Mouse (Mus musculus) adrenal gland, adult 2 months (tissue): Measurements from ENCODE around the gene Plxnb3. TPM values are rescaled to one million over a fixed set of nuclear protein-coding genes. Genes with fewer than 3 reads are reported as not detected.
"Not testable (repeated sequence)": the region's sequence is repeated elsewhere in the genome, so short reads cannot be mapped to it uniquely, and the experiment has no call there.

Source experiments
- DNase-seq: peaks from one replicate; pipeline ENCODE4 v3.0.0; 2021
- long read RNA-seq: library from polyadenylated mRNA; stranded (forward); transcript quantifications from one replicate; pipeline ENCODE4 v2.0.0, GENCODE M21; 2021
- polyA plus RNA-seq: library from polyadenylated mRNA; depleted of rRNA; stranded (reverse); fragments of >200 nt; gene quantifications from 2 replicates; pipeline ENCODE4 v1.2.3, GENCODE M21; 2012; rRNA removed
- total RNA-seq, 2 experiments: library from RNA; stranded (reverse); gene quantifications; 2 replicates each; pipeline ENCODE4 v1.2.3; 2021

Gene Plxnb3
- total RNA-seq (under 1 TPM; 0.41 to 0.49 TPM), polyA plus RNA-seq (1.2 and 1.5 TPM in 2 replicates)
- long read RNA-seq, partial matches to known transcripts = 0 of 1 reads
- long read RNA-seq, other reads (novel, unspliced or antisense) = 1 of 1 reads

- no peak for DNase-seq
Observed at GRCm38 (mm10) chrX:73756334-73757140, at the start of gene Plxnb3. TSS of gene Plxnb3 (plus strand) at chrX:73757090.

GRCm38 (mm10) chrX:73715476-73716108, 41.3 kb upstream of the Plxnb3 start:
- DNase-seq = peak; percentile 60

- peak; percentile 94 for DNase-seq
Observed at GRCm38 (mm10) chrX:73716109-73716661, 40.7 kb upstream of the Plxnb3 start, which contains the start of the genes Bcap31 and Abcd1. TSS of gene Bcap31 (minus strand) at chrX:73716175. TSS of gene Abcd1 (plus strand) at chrX:73716597.

GRCm38 (mm10) chrX:73716709-73717545, 40.0 kb upstream of the Plxnb3 start:
- peak; percentile 32 for DNase-seq

- DNase-seq = peak; percentile 18
Observed at GRCm38 (mm10) chrX:73717667-73718066, 39.2 kb upstream of the Plxnb3 start.

- DNase-seq = peak; percentile 82
Observed at GRCm38 (mm10) chrX:73718271-73718670, 38.6 kb upstream of the Plxnb3 start.

- peak; percentile 84 for DNase-seq
Observed at GRCm38 (mm10) chrX:73718686-73719362, 38.1 kb upstream of the Plxnb3 start.

- no peak for DNase-seq
Observed at GRCm38 (mm10) chrX:73730908-73731307, 26.0 kb upstream of the Plxnb3 start.

GRCm38 (mm10) chrX:73738155-73738554, 18.7 kb upstream of the Plxnb3 start:
- no peak for DNase-seq

- no peak for DNase-seq
Observed at GRCm38 (mm10) chrX:73739151-73739550, 17.7 kb upstream of the Plxnb3 start.

- not testable (repeated sequence) for DNase-seq
Observed at GRCm38 (mm10) chrX:73739841-73740240, 17.0 kb upstream of the Plxnb3 start.

GRCm38 (mm10) chrX:73744774-73745481, 12.0 kb upstream of the Plxnb3 start:
- DNase-seq = no peak

GRCm38 (mm10) chrX:73748977-73749376, 7.9 kb upstream of the Plxnb3 start:
- no peak for DNase-seq

- peak; percentile 39 for DNase-seq
Observed at GRCm38 (mm10) chrX:73758611-73759290, 1.9 kb downstream of the Plxnb3 start.

- DNase-seq = peak; percentile 76
Observed at GRCm38 (mm10) chrX:73765311-73765710, 8.4 kb downstream of the Plxnb3 start.

- no peak for DNase-seq
Observed at GRCm38 (mm10) chrX:73767267-73767666, 10.4 kb downstream of the Plxnb3 start.

GRCm38 (mm10) chrX:73774168-73774760, 17.4 kb downstream of the Plxnb3 start, which contains the start of gene Srpk3:
TSS of gene Srpk3 (plus strand) at chrX:73774405.
- DNase-seq = no peak

- DNase-seq = no peak
Observed at GRCm38 (mm10) chrX:73774802-73775483, 18.1 kb downstream of the Plxnb3 start.

GRCm38 (mm10) chrX:73782227-73782626, 25.3 kb downstream of the Plxnb3 start:
- DNase-seq = no peak
